Mouse (Mus musculus): ENCODE measurements at regions not wholly inside any gene's neighbourhood (a gene's known extent, or its start where the extent isn't known, plus 50 kb on each side); places are given as distances from the start of the nearest gene placed in this dataset.
A peak's percentile ranks its signal among the peaks of the same experiment; 100 is the strongest.

DNA sequence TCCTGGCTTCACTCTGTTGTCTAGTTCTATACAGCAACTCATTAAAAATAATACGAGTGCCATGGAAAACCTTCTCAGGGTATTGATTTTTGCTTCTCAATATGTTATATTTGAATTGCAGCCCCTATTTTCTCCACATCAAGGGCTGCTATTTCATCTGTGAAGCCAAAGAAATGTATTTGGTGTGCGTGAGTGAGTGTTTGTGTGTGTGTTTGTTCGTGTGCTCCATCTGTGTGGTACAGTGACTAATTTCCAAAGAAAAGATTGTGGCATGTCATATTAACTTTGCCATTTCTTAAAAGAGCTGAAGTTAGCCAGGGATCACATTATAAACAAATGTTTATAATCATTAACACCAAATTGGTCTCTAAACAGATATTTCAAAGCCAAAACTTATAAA, 493.1 kb downstream of the Hace1 start:
- no peak overlapping the region for H3K9ac ChIP-seq (ENCODE audit: low read length)
- DNase-seq (ENCODE audit: low spot score), result peak; percentile 39
- no peak overlapping the region for H3K27ac ChIP-seq (ENCODE audit: low read depth, low read length)
- no peak overlapping the region for H3K4me2 ChIP-seq (ENCODE audit: low read length)
- peak; percentile 33; the same call in 1 of the 2 replicates for ATAC-seq
- 70% methylated on average over 3 of the region's 3 CpGs for WGBS
- H3K4me1 ChIP-seq (ENCODE audit: control insufficient read depth, insufficient read depth, low read length), result no peaks in the 10 kb centered on the region; the same call in 1 of the 2 replicates
- no peaks in the 10 kb centered on the region for H3K36me3 ChIP-seq (ENCODE audit: control insufficient read depth, insufficient read depth, low read length)
- H3K27me3 ChIP-seq (replicated peaks; ENCODE audit: control insufficient read depth, insufficient read depth, low read length), result no peaks in the 10 kb centered on the region
- no peak overlapping the region for H3K4me3 ChIP-seq (ENCODE audit: low read depth, low read length)
- no peaks in the 10 kb centered on the region for H3K9me3 ChIP-seq (replicated peaks; ENCODE audit: control insufficient read depth, low read length)

DNA sequence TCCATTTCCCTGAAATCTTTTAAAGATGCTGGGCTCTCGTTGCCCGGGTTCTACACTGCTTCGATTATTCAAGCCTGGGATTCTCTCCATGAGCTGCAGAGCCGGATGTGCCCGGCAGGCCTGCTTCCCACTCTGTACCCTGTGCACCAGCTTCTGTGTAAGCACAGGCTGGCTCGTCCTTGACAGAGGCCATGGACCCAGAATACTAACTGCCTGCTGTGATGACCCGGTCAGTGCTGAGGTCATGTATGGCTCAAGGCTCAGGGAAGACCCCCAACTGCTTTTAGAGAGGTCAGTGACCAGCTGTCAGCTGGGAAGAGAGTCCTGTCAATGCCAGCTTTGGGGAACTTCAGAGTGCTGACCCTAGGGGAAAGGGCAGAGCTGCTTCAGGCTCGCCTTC, 493.6 kb downstream of the Hace1 start:
- Histone ChIP-seq H3K27me3 (replicated peaks; ENCODE audit: control insufficient read depth, insufficient read depth, low read length) (no peaks in the 10 kb centered on the region), H3K27ac (ENCODE audit: low read depth, low read length) (no peak overlapping the region), H3K9ac (ENCODE audit: low read length) (0 out of 2 replicates have a peak overlapping the region, but pooled peaks have one; percentile 21), H3K36me3 (ENCODE audit: control insufficient read depth, insufficient read depth, low read length) (no peaks in the 10 kb centered on the region), H3K9me3 (replicated peaks; ENCODE audit: control insufficient read depth, low read length) (no peaks in the 10 kb centered on the region), H3K4me1 (ENCODE audit: control insufficient read depth, insufficient read depth, low read length) (no peaks in the 10 kb centered on the region; the same call in 1 of the 2 replicates), H3K4me2 (ENCODE audit: low read length) (no peak overlapping the region), H3K4me3 (ENCODE audit: low read depth, low read length) (no peak overlapping the region)
- DNase-seq (ENCODE audit: low spot score), result no peak
- 72% methylated on average over 8 of the region's 8 CpGs for WGBS
- ATAC-seq, result peak; percentile 33; the same call in 1 of the 2 replicates

DNA sequence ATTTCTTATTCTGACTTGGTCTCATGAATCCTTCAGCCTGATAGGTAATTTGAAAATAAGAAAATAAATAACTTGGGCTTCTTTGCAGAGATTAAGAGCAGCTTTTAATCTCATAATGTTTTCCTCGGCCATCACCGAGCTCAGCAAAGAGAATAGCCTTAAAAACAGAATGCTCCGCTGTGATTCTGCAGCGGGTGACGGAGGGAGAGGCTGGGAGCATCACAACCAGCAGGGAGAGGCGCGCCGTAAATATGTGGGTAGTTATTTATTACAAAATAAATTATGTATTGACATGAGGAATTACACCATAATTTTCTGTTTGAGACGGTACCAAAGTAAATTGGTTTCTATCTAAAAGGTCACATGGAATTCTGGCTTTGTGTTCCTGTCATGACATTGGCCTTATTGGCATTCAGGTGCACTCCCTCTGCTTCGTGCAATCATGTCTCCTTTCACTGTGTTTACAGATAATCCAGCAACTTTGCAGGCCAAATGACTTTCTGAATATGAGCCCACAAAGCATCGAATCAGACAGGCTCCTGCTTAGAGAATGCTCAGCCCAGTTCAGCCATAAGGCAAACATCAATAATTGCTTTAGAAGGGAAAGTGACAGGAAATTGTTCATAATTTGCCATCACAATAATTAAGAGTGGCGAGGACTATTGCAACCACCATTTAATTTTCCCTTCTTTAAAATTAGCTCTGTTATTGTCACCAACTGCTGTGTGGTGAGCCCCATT, 494.4 kb downstream of the Hace1 start:
- Histone ChIP-seq H3K27ac (ENCODE audit: low read depth, low read length) (no peak overlapping the region), H3K9me3 (replicated peaks; ENCODE audit: control insufficient read depth, low read length) (no peaks in the 10 kb centered on the region), H3K4me3 (ENCODE audit: low read depth, low read length) (no peak overlapping the region), H3K4me1 (ENCODE audit: control insufficient read depth, insufficient read depth, low read length) (no peaks in the 10 kb centered on the region; the same call in 1 of the 2 replicates), H3K4me2 (ENCODE audit: low read length) (no peak overlapping the region), H3K27me3 (replicated peaks; ENCODE audit: control insufficient read depth, insufficient read depth, low read length) (no peaks in the 10 kb centered on the region), H3K9ac (ENCODE audit: low read length) (no peak overlapping the region), H3K36me3 (ENCODE audit: control insufficient read depth, insufficient read depth, low read length) (no peaks in the 10 kb centered on the region)
- peak; percentile 54; the same call in 1 of the 2 replicates for ATAC-seq
- WGBS, result 69% methylated on average over 12 of the region's 12 CpGs
- peak; percentile 33 for DNase-seq (ENCODE audit: low spot score)

DNA sequence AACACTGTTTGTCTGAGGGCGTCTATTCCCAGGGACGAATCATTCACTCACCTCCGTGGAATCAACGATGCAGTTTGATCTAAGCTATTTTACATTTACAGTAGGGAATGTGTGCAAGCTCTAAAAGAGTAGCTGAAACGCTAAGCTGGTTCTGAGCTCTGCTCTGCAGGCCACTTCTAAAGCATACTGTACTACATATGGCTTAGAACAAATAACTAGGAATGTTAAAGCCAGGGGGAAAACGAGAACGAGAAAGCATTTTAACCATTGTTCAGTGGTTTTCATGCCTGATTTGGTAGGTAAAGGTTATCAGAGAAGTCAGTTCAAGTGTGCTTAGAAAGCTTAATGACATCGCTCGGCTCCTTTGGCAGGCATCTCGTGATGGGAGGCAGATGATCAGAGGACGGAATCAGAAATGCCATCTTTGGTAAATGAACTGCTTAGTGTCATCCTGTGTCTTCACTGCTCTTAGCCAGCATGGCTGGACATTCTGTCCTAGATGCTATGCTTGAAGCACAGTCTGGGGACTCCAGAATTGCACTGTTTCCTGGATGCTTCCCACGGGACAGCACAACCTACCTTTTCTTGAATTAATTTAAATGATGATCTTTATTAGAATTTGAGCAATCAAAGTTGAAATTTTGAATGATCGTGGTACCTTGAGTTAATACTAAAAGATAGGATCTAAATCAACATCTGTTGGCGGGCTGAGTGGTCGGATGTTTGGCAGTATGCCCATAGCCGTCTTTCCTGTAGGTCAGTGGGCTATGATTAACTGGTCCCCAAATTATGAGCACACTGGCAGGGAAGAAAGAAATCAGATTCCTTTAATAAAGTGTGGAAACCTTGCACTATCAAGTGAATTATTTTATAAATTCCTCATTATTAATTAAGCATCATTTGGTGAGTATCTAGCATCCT, 495.2 kb downstream of the Hace1 start:
- Histone ChIP-seq H3K4me3 (ENCODE audit: low read depth, low read length) (no peak overlapping the region), H3K27ac (ENCODE audit: low read depth, low read length) (no peak overlapping the region), H3K4me1 (ENCODE audit: control insufficient read depth, insufficient read depth, low read length) (no peaks in the 10 kb centered on the region; the same call in 1 of the 2 replicates), H3K9me3 (replicated peaks; ENCODE audit: control insufficient read depth, low read length) (no peaks in the 10 kb centered on the region), H3K4me2 (ENCODE audit: low read length) (no peak overlapping the region), H3K9ac (ENCODE audit: low read length) (no peak overlapping the region), H3K27me3 (replicated peaks; ENCODE audit: control insufficient read depth, insufficient read depth, low read length) (no peaks in the 10 kb centered on the region), H3K36me3 (ENCODE audit: control insufficient read depth, insufficient read depth, low read length) (no peaks in the 10 kb centered on the region)
- ATAC-seq, result peak; percentile 53; the same call in 1 of the 2 replicates
- 53% methylated on average over 16 of the region's 16 CpGs for WGBS
- peak; percentile 32 for DNase-seq (ENCODE audit: low spot score)

DNA sequence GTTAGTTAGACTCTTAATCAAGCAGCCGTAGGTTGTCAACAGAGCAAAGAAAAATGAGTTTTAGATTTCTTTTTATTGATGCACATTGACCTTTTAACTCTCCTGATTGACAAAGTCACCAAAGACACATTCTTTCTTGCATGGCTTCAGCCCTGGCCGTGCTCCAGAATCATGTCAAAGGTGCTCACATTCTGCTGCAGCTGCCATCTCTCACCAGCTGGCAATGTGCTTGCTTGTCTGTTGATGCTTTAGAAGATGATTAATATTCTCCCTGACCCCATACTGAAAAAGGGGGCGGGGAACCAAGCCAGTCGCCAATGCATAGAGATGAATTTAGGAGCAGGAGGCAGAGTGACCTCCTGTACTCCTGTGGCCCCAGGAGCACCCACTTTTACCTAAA, 510.1 kb downstream of the Hace1 start:
- Histone ChIP-seq H3K4me2 (ENCODE audit: low read length) (no peak overlapping the region), H3K9ac (ENCODE audit: low read length) (no peak overlapping the region), H3K9me3 (replicated peaks; ENCODE audit: control insufficient read depth, low read length) (no peaks in the 10 kb centered on the region), H3K36me3 (ENCODE audit: control insufficient read depth, insufficient read depth, low read length) (no peaks in the 10 kb centered on the region), H3K27me3 (replicated peaks; ENCODE audit: control insufficient read depth, insufficient read depth, low read length) (no peaks in the 10 kb centered on the region), H3K27ac (ENCODE audit: low read depth, low read length) (no peak overlapping the region), H3K4me1 (ENCODE audit: control insufficient read depth, insufficient read depth, low read length) (no peaks in the 10 kb centered on the region), H3K4me3 (ENCODE audit: low read depth, low read length) (no peak overlapping the region)
- 76% methylated on average over 4 of the region's 4 CpGs for WGBS
- DNase-seq (ENCODE audit: low spot score) (peak; percentile 8), ATAC-seq (no peak)

DNA sequence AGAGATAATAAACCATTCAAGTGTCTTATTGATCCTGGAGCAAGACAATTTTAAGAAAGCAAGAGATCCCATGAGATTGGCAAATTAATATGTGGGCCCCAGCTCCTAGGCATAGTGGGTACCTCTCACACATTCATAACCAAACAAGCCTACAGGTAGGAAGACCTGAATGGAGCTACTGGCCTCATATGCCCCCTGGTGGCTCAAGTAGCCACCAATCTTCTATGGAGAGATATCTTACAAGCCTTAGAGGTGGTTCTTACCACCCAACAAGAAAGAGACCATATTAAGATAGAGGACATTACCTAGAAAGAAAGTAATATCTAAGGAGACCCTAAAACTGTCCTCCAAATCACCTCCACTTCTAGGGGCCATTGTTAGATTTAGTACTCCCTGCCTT, 523.2 kb downstream of the Hace1 start:
- Histone ChIP-seq H3K4me2 (ENCODE audit: low read length) (no peak overlapping the region), H3K4me1 (ENCODE audit: control insufficient read depth, insufficient read depth, low read length) (no peaks in the 10 kb centered on the region), H3K9me3 (replicated peaks; ENCODE audit: control insufficient read depth, low read length) (no peaks in the 10 kb centered on the region), H3K4me3 (ENCODE audit: low read depth, low read length) (no peak overlapping the region), H3K9ac (ENCODE audit: low read length) (no peak overlapping the region), H3K27me3 (replicated peaks; ENCODE audit: control insufficient read depth, insufficient read depth, low read length) (no peaks in the 10 kb centered on the region), H3K27ac (ENCODE audit: low read depth, low read length) (no peak overlapping the region), H3K36me3 (ENCODE audit: control insufficient read depth, insufficient read depth, low read length) (no peaks in the 10 kb centered on the region)
- ATAC-seq, result no peak
- no peak for DNase-seq (ENCODE audit: low spot score)

DNA sequence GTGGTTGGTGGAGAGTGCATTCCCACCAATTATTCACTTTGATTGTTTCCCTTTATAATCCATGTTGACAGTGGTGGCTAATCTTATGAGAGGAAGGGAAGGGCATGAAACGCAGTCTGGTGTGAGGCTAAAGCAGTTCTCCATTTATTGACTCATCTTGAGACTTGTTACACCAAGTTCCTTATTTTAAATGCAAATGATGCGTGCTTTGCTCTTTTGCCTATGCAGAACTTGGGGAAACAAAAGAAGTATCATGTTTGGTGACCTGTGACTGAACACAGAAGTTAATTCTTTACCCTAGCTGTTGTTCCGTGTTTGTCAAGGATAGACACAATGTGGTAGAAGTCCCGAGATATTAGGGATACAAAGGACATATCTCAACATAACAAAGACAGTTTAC, 531.2 kb downstream of the Hace1 start:
- no peaks in the 10 kb centered on the region for H3K9me3 ChIP-seq (replicated peaks; ENCODE audit: control insufficient read depth, low read length)

DNA sequence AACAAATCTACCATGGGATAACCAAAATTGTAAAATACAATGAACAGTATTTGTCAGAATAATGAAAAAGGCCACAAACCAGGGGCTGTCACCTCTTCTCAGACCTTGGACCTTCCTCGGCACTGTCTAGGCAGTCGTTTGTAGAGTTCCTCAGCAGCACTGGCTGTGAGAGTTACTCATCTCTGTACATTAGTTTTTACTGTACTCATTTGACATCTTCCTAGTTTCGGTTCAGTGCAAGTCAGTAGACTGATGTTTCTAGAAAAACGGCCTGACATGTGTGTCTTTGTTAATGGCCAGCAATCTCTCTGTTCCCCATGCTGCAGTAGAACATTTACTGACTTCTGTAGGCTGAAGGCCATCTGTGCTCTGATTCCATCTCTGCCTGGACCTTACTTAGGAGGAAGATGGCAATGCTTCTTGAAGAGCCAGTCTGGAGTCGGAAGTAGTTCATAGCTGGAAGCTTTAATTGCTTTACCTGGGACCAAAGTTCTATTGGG, 537.1 kb downstream of the Hace1 start:
- Histone ChIP-seq H3K27me3 (replicated peaks; ENCODE audit: control insufficient read depth, insufficient read depth, low read length) (no peaks in the 10 kb centered on the region), H3K4me2 (ENCODE audit: low read length) (no peak overlapping the region), H3K27ac (ENCODE audit: low read depth, low read length) (no peak overlapping the region), H3K36me3 (ENCODE audit: control insufficient read depth, insufficient read depth, low read length) (no peaks in the 10 kb centered on the region), H3K4me1 (ENCODE audit: control insufficient read depth, insufficient read depth, low read length) (no peaks in the 10 kb centered on the region), H3K9me3 (replicated peaks; ENCODE audit: control insufficient read depth, low read length) (no peaks in the 10 kb centered on the region), H3K9ac (ENCODE audit: low read length) (no peak overlapping the region), H3K4me3 (ENCODE audit: low read depth, low read length) (no peak overlapping the region)
- 87% methylated on average over 5 of the region's 5 CpGs for WGBS
- DNase-seq (ENCODE audit: low spot score) (no peak), ATAC-seq (no peak)

More for the DNA sequence above, 531.2 kb downstream of the Hace1 start:
- ATAC-seq (no peak), DNase-seq (ENCODE audit: low spot score) (no peak)
- no peak overlapping the region for H3K4me2 ChIP-seq (ENCODE audit: low read length)
- WGBS, result 76% methylated on average over 4 of the region's 4 CpGs
- H3K36me3 ChIP-seq (ENCODE audit: control insufficient read depth, insufficient read depth, low read length), result no peaks in the 10 kb centered on the region
- no peak overlapping the region for H3K4me3 ChIP-seq (ENCODE audit: low read depth, low read length)
- no peaks in the 10 kb centered on the region for H3K27me3 ChIP-seq (replicated peaks; ENCODE audit: control insufficient read depth, insufficient read depth, low read length)
- no peak overlapping the region for H3K27ac ChIP-seq (ENCODE audit: low read depth, low read length)
- H3K9ac ChIP-seq (ENCODE audit: low read length), result no peak overlapping the region
- H3K4me1 ChIP-seq (ENCODE audit: control insufficient read depth, insufficient read depth, low read length), result no peaks in the 10 kb centered on the region
